Mouse (Mus musculus) forebrain, embryonic 10.5 days (tissue): ENCODE results near the gene Tbrg1. TPM values are rescaled to one million over a fixed set of nuclear protein-coding genes. Genes with fewer than 3 reads are reported as not detected.
A peak's percentile ranks its signal among the peaks of the same experiment; 100 is the strongest.

Experiments
- DNase-seq: peaks from one replicate; pipeline ENCODE4 v3.0.0-alpha.2; 2017; ENCODE audit warnings: low spot score; ENCODE audit errors: extremely low spot score
- H3K27ac ChIP-seq: fragments of 300-500 bp; sonication (generic); 2 replicates; pipeline ENCODE4 v1.5.1; 2016; ENCODE audit warnings: mild to moderate bottlenecking
- H3K27me3 ChIP-seq: fragments of 300-500 bp; sonication (generic); 2 replicates; pipeline ENCODE4 v1.6.1; 2016; ENCODE audit warnings: mild to moderate bottlenecking; ENCODE audit not compliant: poor library complexity, severe bottlenecking
- H3K36me3 ChIP-seq: fragments of 300-500 bp; sonication (generic); replicated peaks from 2 replicates; pipeline ENCODE4 v1.6.1; 2016; ENCODE audit warnings: mild to moderate bottlenecking, moderate library complexity
- H3K4me1 ChIP-seq: fragments of 300-500 bp; sonication (generic); 2 replicates; pipeline ENCODE4 v1.6.1; 2016
- H3K4me3 ChIP-seq: fragments of 300-500 bp; sonication (generic); 2 replicates; pipeline ENCODE4 v1.5.1; 2016; ENCODE audit warnings: mild to moderate bottlenecking, moderate library complexity
- H3K9me3 ChIP-seq: fragments of 300-500 bp; sonication (generic); 2 replicates; pipeline ENCODE4 v1.6.1; 2016; ENCODE audit warnings: mild to moderate bottlenecking, moderate library complexity
- whole genome bisulfite sequencing: fragments of 180-500 bp; shearing (Covaris S2); methylation state at CpG from one replicate; pipeline ENCODE4 v1.1.7; 2016; 5-methylcytosine and 5-hydroxymethylcytosine counted together
- polyA plus RNA-seq: library from polyadenylated mRNA; unstranded; fragments of >200 nt; fragmentation: Nextera tagmentation; extraction: Ambion mirVana; gene quantifications from 2 replicates; pipeline ENCODE4 v1.2.1, GENCODE M21; 2016

The Tbrg1 gene
- polyA plus RNA-seq, 1 experiment from 2014 or later: 129 TPM

GRCm38 (mm10) chr9:37626103-37626567 lies 31.0 kb downstream of the Tbrg1 start:
- peak overlapping the region; percentile 27; the same call in 1 of the 2 replicates for H3K27ac ChIP-seq
- no peaks in the 10 kb centered on the region for H3K9me3 ChIP-seq
- no peak overlapping the region for H3K4me3 ChIP-seq
- 20% methylated on average over 3 of the region's 3 CpGs for WGBS
- no peaks in the 10 kb centered on the region for H3K27me3 ChIP-seq
- H3K36me3 ChIP-seq: no peaks in the 10 kb centered on the region
- peaks cover 20% of the 10 kb centered on the region for H3K4me1 ChIP-seq
- DNase-seq: no peak

GRCm38 (mm10) chr9:37625641-37626040 lies 31.5 kb downstream of the Tbrg1 start:
- Histone ChIP-seq H3K9me3 (no peaks in the 10 kb centered on the region), H3K4me1 (peaks cover 20% of the 10 kb centered on the region), H3K27ac (no peak overlapping the region), H3K4me3 (no peak overlapping the region), H3K36me3 (no peaks in the 10 kb centered on the region), H3K27me3 (no peaks in the 10 kb centered on the region)
- DNase-seq: no peak
- WGBS: 25% methylated on average over 7 of the region's 7 CpGs

- no peaks in the 10 kb centered on the region for H3K36me3 ChIP-seq
- no peak overlapping the region for H3K27ac ChIP-seq
- DNase-seq: no peak
- peaks cover 20% of the 10 kb centered on the region for H3K4me1 ChIP-seq
- H3K9me3 ChIP-seq: no peaks in the 10 kb centered on the region
- 44% methylated on average over 3 of the region's 3 CpGs for WGBS
- H3K4me3 ChIP-seq: no peak overlapping the region
- no peaks in the 10 kb centered on the region for H3K27me3 ChIP-seq
Measured at GRCm38 (mm10) chr9:37625129-37625528, 32.0 kb downstream of the Tbrg1 start.

- Histone ChIP-seq H3K9me3 (no peaks in the 10 kb centered on the region), H3K4me3 (no peak overlapping the region), H3K27ac (no peak overlapping the region), H3K4me1 (peaks cover 20% of the 10 kb centered on the region), H3K36me3 (no peaks in the 10 kb centered on the region), H3K27me3 (no peaks in the 10 kb centered on the region)
- 80% methylated on average over 1 of the region's 1 CpGs for WGBS
- no peak for DNase-seq
Measured at GRCm38 (mm10) chr9:37624502-37624901, 32.6 kb downstream of the Tbrg1 start.

- Histone ChIP-seq H3K4me1 (peaks cover 20% of the 10 kb centered on the region), H3K36me3 (no peaks in the 10 kb centered on the region), H3K9me3 (no peaks in the 10 kb centered on the region), H3K27me3 (no peaks in the 10 kb centered on the region), H3K4me3 (no peak overlapping the region), H3K27ac (no peak overlapping the region)
- DNase-seq: no peak
- 84% methylated on average over 3 of the region's 3 CpGs for WGBS
Measured at GRCm38 (mm10) chr9:37623981-37624380, 33.1 kb downstream of the Tbrg1 start.

GRCm38 (mm10) chr9:37621290-37621689 lies 35.8 kb downstream of the Tbrg1 start:
- Histone ChIP-seq H3K4me3 (no peak overlapping the region), H3K36me3 (no peaks in the 10 kb centered on the region), H3K9me3 (no peaks in the 10 kb centered on the region), H3K27me3 (peaks cover 5% of the 10 kb centered on the region), H3K4me1 (peaks cover 14% of the 10 kb centered on the region), H3K27ac (no peak overlapping the region)
- WGBS: 89% methylated on average over 6 of the region's 6 CpGs
- no peak for DNase-seq

GRCm38 (mm10) chr9:37616770-37617169 lies 40.3 kb downstream of the Tbrg1 start:
- Histone ChIP-seq H3K36me3 (no peaks in the 10 kb centered on the region), H3K27me3 (peaks cover 5% of the 10 kb centered on the region), H3K4me3 (no peak overlapping the region), H3K9me3 (no peaks in the 10 kb centered on the region), H3K4me1 (peaks cover 14% of the 10 kb centered on the region), H3K27ac (no peak overlapping the region)
- no peak for DNase-seq
- 48% methylated on average over 2 of the region's 2 CpGs for WGBS

GRCm38 (mm10) chr9:37615220-37615619 lies 41.9 kb downstream of the Tbrg1 start:
- H3K36me3 ChIP-seq: no peaks in the 10 kb centered on the region
- peaks cover 5% of the 10 kb centered on the region for H3K27me3 ChIP-seq
- H3K4me3 ChIP-seq: no peak overlapping the region
- H3K9me3 ChIP-seq: no peaks in the 10 kb centered on the region
- WGBS: 67% methylated on average over 5 of the region's 5 CpGs
- H3K27ac ChIP-seq: no peak overlapping the region
- peaks cover 14% of the 10 kb centered on the region for H3K4me1 ChIP-seq
- DNase-seq: no peak

GRCm38 (mm10) chr9:37614316-37614715 lies 42.8 kb downstream of the Tbrg1 start:
- Histone ChIP-seq H3K27ac (no peak overlapping the region), H3K4me1 (peaks cover 14% of the 10 kb centered on the region), H3K27me3 (peaks cover 5% of the 10 kb centered on the region), H3K9me3 (no peaks in the 10 kb centered on the region), H3K4me3 (peak overlapping the region; percentile 76), H3K36me3 (no peaks in the 10 kb centered on the region)
- no peak for DNase-seq

- Histone ChIP-seq H3K4me1 (peaks cover 14% of the 10 kb centered on the region), H3K4me3 (peak overlapping the region; percentile 76), H3K9me3 (no peaks in the 10 kb centered on the region), H3K27me3 (peaks cover 5% of the 10 kb centered on the region), H3K27ac (peak overlapping the region; percentile 93), H3K36me3 (no peaks in the 10 kb centered on the region)
- DNase-seq: no peak
- WGBS: 23% methylated on average over 6 of the region's 6 CpGs
Measured at GRCm38 (mm10) chr9:37613911-37614280, 43.2 kb downstream of the Tbrg1 start.

GRCm38 (mm10) chr9:37613182-37613910 lies 43.8 kb downstream of the Tbrg1 start, which contains the start of gene Spa17:
Spa17 (minus strand) TSS chr9:37613722.
- Histone ChIP-seq H3K27ac (peak within 1 kb of the TSS; percentile 93), H3K4me3 (peak within 1 kb of the TSS; percentile 76), H3K9me3 (no peaks in the 10 kb centered on the region), H3K36me3 (no peaks in the 10 kb centered on the region), H3K27me3 (peaks cover 5% of the 10 kb centered on the region), H3K4me1 (peaks cover 14% of the 10 kb centered on the region)
- WGBS: under 1% methylated on average over 45 of the region's 45 CpGs
- DNase-seq: peak; percentile 87

GRCm38 (mm10) chr9:37609558-37609957 lies 47.6 kb downstream of the Tbrg1 start:
- 82% methylated on average over 4 of the region's 4 CpGs for WGBS
- Histone ChIP-seq H3K27me3 (no peaks in the 10 kb centered on the region), H3K27ac (no peak overlapping the region), H3K36me3 (no peaks in the 10 kb centered on the region), H3K4me1 (peaks cover 14% of the 10 kb centered on the region), H3K4me3 (no peak overlapping the region), H3K9me3 (no peaks in the 10 kb centered on the region)
- no peak for DNase-seq

GRCm38 (mm10) chr9:37605089-37605488 lies 52.0 kb downstream of the Tbrg1 start:
- H3K9me3 ChIP-seq: no peaks in the 10 kb centered on the region
- DNase-seq: no peak
- H3K4me3 ChIP-seq: no peak overlapping the region
- no peaks in the 10 kb centered on the region for H3K27me3 ChIP-seq
- H3K27ac ChIP-seq: no peak overlapping the region
- H3K36me3 ChIP-seq: no peaks in the 10 kb centered on the region
- H3K4me1 ChIP-seq: no peaks in the 10 kb centered on the region
- WGBS: 98% methylated on average over 3 of the region's 3 CpGs
